In genomic region chr12:71748731-71749130, GRCm38 (mm10) we compare ENCODE assay signal across 9 mouse cellular contexts.
DNase-seq lines count a peak whose midpoint lies in the region; ATAC-seq and TF ChIP-seq lines count a peak whose summit lies in the region.
"Had no signal": no experiment of that assay in that cellular context is flagged by ENCODE, and none has a peak within 500 bp of the region (broad histone marks: within the 10 kb centered on the region; RNA-seq: fewer than 3 reads in every experiment).

No protein-coding gene starts in this region.

- peak; percentile 86 for ATAC-seq in embryonic facial prominence, embryonic 15.5 days (ENCODE audit: insufficient number of reproducible peaks, low FRiP score, low TSS enrichment, low read depth)
- no peak for ATAC-seq in heart, embryonic 13.5 days (ENCODE audit: extremely low read depth, insufficient number of reproducible peaks, low FRiP score, low TSS enrichment)
- ATAC-seq in lung, embryonic 16.5 days (ENCODE audit: low read depth) = peak; percentile 85
- ATAC-seq in stomach, postnatal 0 days (ENCODE audit: low FRiP score, low TSS enrichment) = peak; percentile 78
- ATAC-seq in megakaryocyte-erythroid progenitor cell, adult 5-6 weeks (replicated peaks; ENCODE audit: low FRiP score, low TSS enrichment, poor library complexity, severe bottlenecking) = no peak

- H3K27ac ChIP-seq in embryonic facial prominence, embryonic 15.5 days (replicated peaks) = peak overlapping the region; percentile 93
- peak overlapping the region; percentile 87 for H3K27ac ChIP-seq in heart, embryonic 13.5 days (replicated peaks)
- peak overlapping the region; percentile 93 for H3K27ac ChIP-seq in lung, embryonic 16.5 days (ENCODE audit: low read length)
- peak overlapping the region; percentile 90 for H3K27ac ChIP-seq in stomach, postnatal 0 days (replicated peaks)
- H3K27ac ChIP-seq: liver, embryonic 15.5 days had no signal

- DNase-seq in testis, postnatal 10 days (ENCODE audit: low spot score) = peak; percentile 62
- no peak for DNase-seq in testis, postnatal 14 days (ENCODE audit: low spot score)
- DNase-seq in kidney, postnatal 36 days = peak; percentile 52 to 59
- DNase-seq in stomach, postnatal 0 days (ENCODE audit: low spot score) = peak; percentile 38

- no peak overlapping the region for H3K4me3 ChIP-seq in embryonic facial prominence, embryonic 15.5 days (replicated peaks)
- H3K4me3 ChIP-seq in heart, embryonic 13.5 days = peak overlapping the region; percentile 8; the same call in 1 of the 2 replicates
- no peak overlapping the region for H3K4me3 ChIP-seq in lung, embryonic 16.5 days (ENCODE audit: low read length)
- H3K4me3 ChIP-seq in stomach, postnatal 0 days (ENCODE audit: low read depth, low read length) = no peak overlapping the region
- H3K4me3 ChIP-seq: liver, embryonic 15.5 days had no signal

- H3K27me3 ChIP-seq in embryonic facial prominence, embryonic 15.5 days = no peaks in the 10 kb centered on the region
- H3K27me3 ChIP-seq in heart, embryonic 13.5 days (replicated peaks) = no peaks in the 10 kb centered on the region
- no peaks in the 10 kb centered on the region for H3K27me3 ChIP-seq in lung, embryonic 16.5 days (ENCODE audit: control insufficient read depth, insufficient read depth, low read depth, low read length)
- no peaks in the 10 kb centered on the region for H3K27me3 ChIP-seq in stomach, postnatal 0 days (ENCODE audit: control insufficient read depth, insufficient read depth, low read length)
- H3K27me3 ChIP-seq: liver, embryonic 15.5 days had no signal

- H3K4me2 ChIP-seq in embryonic facial prominence, embryonic 15.5 days (replicated peaks) = peak overlapping the region; percentile 37
- H3K4me2 ChIP-seq in heart, embryonic 13.5 days = peak overlapping the region; percentile 55
- H3K4me2 ChIP-seq in lung, embryonic 16.5 days (ENCODE audit: low read depth, low read length) = peak overlapping the region; percentile 20; the same call in 1 of the 2 replicates
- H3K4me2 ChIP-seq in stomach, postnatal 0 days (replicated peaks; ENCODE audit: low read depth) = peak overlapping the region; percentile 12; the same call in 1 of the 2 replicates
- H3K4me2 ChIP-seq: liver, embryonic 15.5 days had no signal

- no peak for TF ChIP-seq EP300 in stomach, postnatal 0 days (optimal IDR thresholded peaks at IDR 0.05)

- no peaks in the 10 kb centered on the region for H3K36me3 ChIP-seq in embryonic facial prominence, embryonic 15.5 days
- H3K36me3 ChIP-seq in heart, embryonic 13.5 days = no peaks in the 10 kb centered on the region
- H3K36me3 ChIP-seq in lung, embryonic 16.5 days (ENCODE audit: control insufficient read depth, insufficient read depth, low read length) = no peaks in the 10 kb centered on the region
- no peaks in the 10 kb centered on the region for H3K36me3 ChIP-seq in stomach, postnatal 0 days (ENCODE audit: control insufficient read depth, insufficient read depth, low read length)
- H3K36me3 ChIP-seq: liver, embryonic 15.5 days had no signal

- WGBS in embryonic facial prominence, embryonic 15.5 days = 8% methylated on average over 4 of the region's 4 CpGs
- WGBS in heart, embryonic 13.5 days = 11% methylated on average over 4 of the region's 4 CpGs
- WGBS in lung, embryonic 16.5 days = 22% methylated on average over 4 of the region's 4 CpGs
- WGBS in stomach, postnatal 0 days = 17% methylated on average over 4 of the region's 4 CpGs

- no peak overlapping the region for H3K9ac ChIP-seq in embryonic facial prominence, embryonic 15.5 days
- H3K9ac ChIP-seq in heart, embryonic 13.5 days = peak overlapping the region; percentile 58; the same call in 1 of the 2 replicates
- H3K9ac ChIP-seq in lung, embryonic 16.5 days (ENCODE audit: low read length) = no peak overlapping the region
- no peak overlapping the region for H3K9ac ChIP-seq in stomach, postnatal 0 days (ENCODE audit: low read length)
- H3K9ac ChIP-seq: liver, embryonic 15.5 days had no signal

- H3K9me3 ChIP-seq in embryonic facial prominence, embryonic 15.5 days (replicated peaks) = no peaks in the 10 kb centered on the region
- H3K9me3 ChIP-seq in heart, embryonic 13.5 days = no peaks in the 10 kb centered on the region
- no peaks in the 10 kb centered on the region for H3K9me3 ChIP-seq in lung, embryonic 16.5 days (ENCODE audit: control insufficient read depth, low read length)
- no peaks in the 10 kb centered on the region for H3K9me3 ChIP-seq in stomach, postnatal 0 days (ENCODE audit: control insufficient read depth, low read length)
- H3K9me3 ChIP-seq: liver, embryonic 15.5 days had no signal

- TF ChIP-seq CTCF in stomach, postnatal 0 days (IDR thresholded peaks at IDR 0.05; ENCODE audit: low read depth) = no peak

- peaks cover 45% of the 10 kb centered on the region for H3K4me1 ChIP-seq in embryonic facial prominence, embryonic 15.5 days
- H3K4me1 ChIP-seq in heart, embryonic 13.5 days = peaks cover 43% of the 10 kb centered on the region
- peaks cover 14% of the 10 kb centered on the region for H3K4me1 ChIP-seq in lung, embryonic 16.5 days (replicated peaks; ENCODE audit: control insufficient read depth, insufficient read depth, low read length)
- H3K4me1 ChIP-seq in stomach, postnatal 0 days (replicated peaks; ENCODE audit: control insufficient read depth, insufficient read depth) = peaks cover 6% of the 10 kb centered on the region
- H3K4me1 ChIP-seq: liver, embryonic 15.5 days had no signal

Comparison
In these comparisons a context has a peak if more than half of its experiments do, and no peak if none do; other contexts are left out.
1. ATAC-seq: peak in embryonic facial prominence, embryonic 15.5 days (single experiment), lung, embryonic 16.5 days (single experiment) and stomach, postnatal 0 days (single experiment); none in heart, embryonic 13.5 days (single experiment) and megakaryocyte-erythroid progenitor cell, adult 5-6 weeks (single experiment).
2. Peak in every context shown above with its lines, with median percentiles within 50 percentile points of each other: H3K27ac ChIP-seq and H3K4me2 ChIP-seq.